Mouse (Mus musculus): ENCODE measurements at regions not wholly inside any gene's neighbourhood (a gene's known extent, or its start where the extent isn't known, plus 50 kb on each side); places are given as distances from the start of the nearest gene placed in this dataset.

GRCm38 (mm10) chr17:45797121-45797520 is 63.5 kb upstream of the 1600014C23Rik start:
- Histone ChIP-seq H3K27ac (replicated peaks) (no peak overlapping the region), H3K4me3 (no peak overlapping the region), H3K9me3 (no peaks in the 10 kb centered on the region), H3K4me1 (replicated peaks) (no peaks in the 10 kb centered on the region), H3K36me3 (no peaks in the 10 kb centered on the region), H3K27me3 (no peaks in the 10 kb centered on the region), H3K9ac (no peak overlapping the region), H3K4me2 (no peak overlapping the region)
- WGBS: 79% methylated on average over 6 of the region's 6 CpGs
- ATAC-seq (ENCODE audit: low read depth): no peak

- WGBS: 86% methylated on average over 7 of the region's 7 CpGs
- Histone ChIP-seq H3K27me3 (no peaks in the 10 kb centered on the region), H3K4me3 (no peak overlapping the region), H3K4me1 (replicated peaks) (no peaks in the 10 kb centered on the region), H3K27ac (replicated peaks) (no peak overlapping the region), H3K36me3 (no peaks in the 10 kb centered on the region), H3K9me3 (no peaks in the 10 kb centered on the region), H3K9ac (no peak overlapping the region), H3K4me2 (no peak overlapping the region)
- ATAC-seq (ENCODE audit: low read depth): no peak
Measured at GRCm38 (mm10) chr17:45794926-45795325, 61.3 kb upstream of the 1600014C23Rik start.

- Histone ChIP-seq H3K27me3 (no peaks in the 10 kb centered on the region), H3K9me3 (no peaks in the 10 kb centered on the region), H3K36me3 (no peaks in the 10 kb centered on the region), H3K4me3 (no peak overlapping the region), H3K27ac (replicated peaks) (no peak overlapping the region), H3K4me1 (replicated peaks) (no peaks in the 10 kb centered on the region), H3K9ac (no peak overlapping the region), H3K4me2 (no peak overlapping the region)
- WGBS: 83% methylated on average over 8 of the region's 8 CpGs
- no peak for ATAC-seq (ENCODE audit: low read depth)
Measured at GRCm38 (mm10) chr17:45790959-45791520, 57.4 kb upstream of the 1600014C23Rik start.

DNA sequence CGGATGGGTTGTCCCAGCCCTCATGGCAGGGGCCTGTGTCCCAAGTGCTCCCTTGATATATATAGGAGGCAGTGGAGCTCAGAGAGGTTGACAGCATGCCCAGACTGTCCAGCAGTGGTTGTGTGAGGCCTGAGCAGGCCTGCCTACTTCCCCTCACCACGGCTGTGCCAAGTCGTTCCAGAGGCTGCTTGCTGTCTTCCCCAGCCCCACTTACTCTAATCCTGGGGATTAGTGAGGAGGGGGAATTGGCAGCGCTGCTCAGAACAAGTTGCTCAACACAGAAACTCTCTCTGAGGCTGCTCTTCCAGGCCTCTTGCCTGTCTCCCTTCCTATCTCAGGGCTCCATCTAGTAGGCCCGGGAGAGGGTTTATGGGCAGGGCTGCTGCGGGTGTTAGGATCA is 56.1 kb upstream of the 1600014C23Rik start:
- WGBS: 61% methylated on average over 6 of the region's 6 CpGs
- Histone ChIP-seq H3K4me3 (no peak overlapping the region), H3K9ac (no peak overlapping the region), H3K27me3 (no peaks in the 10 kb centered on the region), H3K36me3 (no peaks in the 10 kb centered on the region), H3K4me1 (replicated peaks) (no peaks in the 10 kb centered on the region), H3K9me3 (no peaks in the 10 kb centered on the region), H3K4me2 (no peak overlapping the region), H3K27ac (replicated peaks) (no peak overlapping the region)
- ATAC-seq (ENCODE audit: low read depth): no peak

GRCm38 (mm10) chr17:45784905-45785304 is 51.3 kb upstream of the 1600014C23Rik start:
- H3K36me3 ChIP-seq: no peaks in the 10 kb centered on the region
- H3K27me3 ChIP-seq: no peaks in the 10 kb centered on the region
- no peaks in the 10 kb centered on the region for H3K9me3 ChIP-seq
- no peak overlapping the region for H3K9ac ChIP-seq
- no peak overlapping the region for H3K27ac ChIP-seq (replicated peaks)
- no peak overlapping the region for H3K4me3 ChIP-seq
- H3K4me1 ChIP-seq (replicated peaks): no peaks in the 10 kb centered on the region
- WGBS: 82% methylated on average over 10 of the region's 10 CpGs
- no peak overlapping the region for H3K4me2 ChIP-seq
- no peak for ATAC-seq (ENCODE audit: low read depth)

DNA sequence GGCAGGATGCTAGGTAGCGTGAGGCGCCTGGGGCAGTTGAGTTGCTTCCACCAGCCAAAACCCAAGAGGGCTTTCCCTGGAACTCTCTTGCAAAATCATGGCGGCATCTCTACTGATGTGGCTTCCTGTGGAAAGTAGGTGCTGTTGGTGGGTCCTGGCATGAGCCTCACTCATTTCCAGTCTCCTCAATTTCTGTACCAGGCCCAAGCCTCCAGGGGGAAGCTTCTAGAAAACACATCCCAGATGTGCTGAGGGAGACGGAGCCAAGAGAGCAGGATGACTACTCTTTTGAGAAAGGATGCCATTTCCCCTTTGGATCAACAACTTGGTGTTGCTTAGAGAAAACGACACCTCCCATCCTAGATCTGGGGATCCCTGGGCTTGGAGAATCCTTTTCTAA is 50.9 kb upstream of the 1600014C23Rik start:
- WGBS: 94% methylated on average over 5 of the region's 5 CpGs

More for the DNA sequence above, 50.9 kb upstream of the 1600014C23Rik start:
- H3K4me2 ChIP-seq: no peak overlapping the region
- H3K4me3 ChIP-seq: no peak overlapping the region
- H3K9ac ChIP-seq: no peak overlapping the region
- H3K27me3 ChIP-seq: no peaks in the 10 kb centered on the region
- no peak overlapping the region for H3K27ac ChIP-seq (replicated peaks)
- H3K9me3 ChIP-seq: no peaks in the 10 kb centered on the region
- no peaks in the 10 kb centered on the region for H3K36me3 ChIP-seq
- H3K4me1 ChIP-seq (replicated peaks): no peaks in the 10 kb centered on the region
- ATAC-seq (ENCODE audit: low read depth): no peak
